In genomic region chr5:129300423-129300822, GRCm38 (mm10) we compare ENCODE assay signal across 24 mouse cellular contexts.
"Had no signal": no experiment of that assay in that cellular context is flagged by ENCODE, and none has a peak within 500 bp of the region (broad histone marks: within the 10 kb centered on the region; RNA-seq: fewer than 3 reads in every experiment).

No protein-coding gene starts in this region.

- DNase-seq: kidney, adult 11 months; kidney, adult 8-10 months; kidney, postnatal 14 days; kidney, postnatal 4 days; layer of hippocampus, adult 9-11 months; left cerebral cortex, postnatal 4 days; liver, postnatal 0 days; lung, embryonic 14.5 days; retina, postnatal 1 day; right cerebral cortex, postnatal 4 days; thymus, adult 2 months; thymus, postnatal 25 days had no signal

- H3K4me1 ChIP-seq: limb, embryonic 15.5 days had no signal

- H3K27ac ChIP-seq: intestine, embryonic 15.5 days; kidney, embryonic 15.5 days; left cerebral cortex, adult 2 months; limb, embryonic 12.5 days; limb, embryonic 15.5 days; liver, embryonic 14.5 days; macrophage; midbrain, embryonic 12.5 days; midbrain, embryonic 15.5 days; neural tube, embryonic 13.5 days; stomach, postnatal 0 days had no signal

- H3K4me3 ChIP-seq: intestine, embryonic 15.5 days; kidney, embryonic 15.5 days; left cerebral cortex, adult 2 months; limb, embryonic 12.5 days; limb, embryonic 15.5 days; midbrain, embryonic 12.5 days; midbrain, embryonic 15.5 days; myocyte; neural tube, embryonic 13.5 days had no signal
